Mouse (Mus musculus): ENCODE results near the gene Ube2cbp. TPM values are rescaled to one million over a fixed set of nuclear protein-coding genes. Genes with fewer than 3 reads are reported as not detected.

Ube2cbp gene
- polyA plus RNA-seq, 1 experiment, result 7.7 TPM

DNA sequence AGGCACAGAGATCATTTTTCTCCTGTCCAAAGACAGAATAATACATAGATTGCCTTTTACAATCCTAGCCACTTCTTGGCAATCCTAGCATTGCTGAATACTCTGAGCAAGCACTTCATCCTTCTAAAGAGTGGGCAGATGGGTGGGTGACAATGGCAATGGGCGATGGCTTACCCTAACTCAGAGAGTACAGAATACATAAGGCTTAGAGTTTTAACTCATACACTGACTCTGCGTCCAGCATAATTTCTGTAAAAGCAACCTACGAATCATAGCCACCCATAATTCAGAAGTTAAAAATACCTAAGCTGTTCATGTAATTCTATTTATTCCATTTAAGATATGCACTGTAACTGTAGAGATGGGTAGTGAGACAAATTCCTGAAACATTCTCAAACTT is 29.2 kb downstream of the Ube2cbp start:
- Histone ChIP-seq H3K36me3 (ENCODE audit: control insufficient read depth, insufficient read depth) (no peaks in the 10 kb centered on the region), H3K79me2 (ENCODE audit: control insufficient read depth, insufficient read depth) (no peaks in the 10 kb centered on the region), H3K4me3 (ENCODE audit: insufficient read depth, poor library complexity, severe bottlenecking) (no peak overlapping the region), H3ac (ENCODE audit: control insufficient read depth, insufficient read length, low read depth) (no peak overlapping the region), H3K79me3 (ENCODE audit: low read depth) (no peaks in the 10 kb centered on the region), H3K27me3 (ENCODE audit: control insufficient read depth, insufficient read depth, insufficient read length) (no peaks in the 10 kb centered on the region)
- TF ChIP-seq FOSL1 (IDR thresholded peaks at IDR 0.05; ENCODE audit: insufficient read depth, low read length, poor library complexity, severe bottlenecking) (no peak), MYOG (IDR thresholded peaks at IDR 0.05; ENCODE audit: control insufficient read depth, extremely low read depth, insufficient read length) (no peak), MAX (IDR thresholded peaks at IDR 0.05) (no peak)

DNA sequence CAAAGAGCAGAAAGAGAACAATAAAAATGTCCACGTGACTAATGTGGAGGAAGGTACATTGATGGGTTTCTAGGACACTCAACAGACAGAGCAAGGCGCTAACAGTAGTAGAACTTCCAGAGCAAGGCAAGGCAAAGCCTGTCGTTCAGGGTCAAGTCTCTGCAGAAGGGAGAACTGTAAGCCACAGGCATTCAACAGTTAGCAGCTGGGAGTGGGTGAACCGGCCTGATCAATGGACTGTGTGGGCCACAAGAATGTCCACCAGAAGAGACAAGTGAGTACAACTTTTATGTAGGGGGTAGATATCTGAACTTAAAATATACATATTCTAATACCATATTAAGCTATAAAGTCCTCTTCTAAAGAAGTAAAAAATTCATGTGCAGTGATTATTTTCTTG is 41.4 kb downstream of the Ube2cbp start:
- no peak for TF ChIP-seq MAX (IDR thresholded peaks at IDR 0.05)
- no peak for TF ChIP-seq MYOD1 (IDR thresholded peaks at IDR 0.05; ENCODE audit: control insufficient read depth, insufficient read length, low read depth)
- no peak for TF ChIP-seq CEBPB (IDR thresholded peaks at IDR 0.05; ENCODE audit: low read depth)
- no peak for TF ChIP-seq USF1 (IDR thresholded peaks at IDR 0.05; ENCODE audit: low read depth)
- TF ChIP-seq CTCF (IDR thresholded peaks at IDR 0.05; ENCODE audit: control insufficient read depth, insufficient read depth, insufficient read length), result no peak
- no peak for TF ChIP-seq MYOG (IDR thresholded peaks at IDR 0.05; ENCODE audit: control insufficient read depth, extremely low read depth, insufficient read length)
- no peak for TF ChIP-seq FOSL1 (IDR thresholded peaks at IDR 0.05; ENCODE audit: insufficient read depth, low read length, poor library complexity, severe bottlenecking)

DNA sequence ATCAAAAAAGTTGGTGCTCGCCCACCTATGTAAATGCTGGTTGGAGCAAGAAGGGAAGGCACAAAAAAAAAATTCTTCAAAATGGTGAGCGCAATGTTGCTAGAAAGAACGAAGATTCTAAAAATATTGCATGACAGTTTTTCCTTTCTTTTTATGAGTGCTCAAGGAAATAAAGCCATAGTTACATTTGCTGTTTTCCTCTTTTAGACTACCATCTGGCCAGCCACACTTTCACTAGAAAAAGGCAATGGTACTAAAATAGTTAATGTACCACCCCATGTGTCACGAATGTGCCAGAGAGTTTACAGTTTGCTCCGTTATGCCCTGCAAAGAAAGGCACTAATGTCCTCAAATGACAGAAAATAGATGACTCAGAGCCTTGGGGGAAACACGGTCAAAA is 45.4 kb downstream of the Ube2cbp start:
- no peak overlapping the region for H3ac ChIP-seq (ENCODE audit: control insufficient read depth, insufficient read length, low read depth)
- no peak for TF ChIP-seq MYOG (IDR thresholded peaks at IDR 0.05; ENCODE audit: control insufficient read depth, extremely low read depth, insufficient read length)
- H3K4me3 ChIP-seq (ENCODE audit: insufficient read depth, poor library complexity, severe bottlenecking), result no peak overlapping the region
- H3K36me3 ChIP-seq (ENCODE audit: control insufficient read depth, insufficient read depth), result no peaks in the 10 kb centered on the region
- no peaks in the 10 kb centered on the region for H3K79me3 ChIP-seq (ENCODE audit: low read depth)
- no peaks in the 10 kb centered on the region for H3K79me2 ChIP-seq (ENCODE audit: control insufficient read depth, insufficient read depth)
- H3K27me3 ChIP-seq (ENCODE audit: control insufficient read depth, insufficient read depth, insufficient read length), result no peaks in the 10 kb centered on the region

More for the DNA sequence above, 41.4 kb downstream of the Ube2cbp start:
- Histone ChIP-seq H3K4me3 (ENCODE audit: insufficient read depth, poor library complexity, severe bottlenecking) (no peak overlapping the region), H3ac (ENCODE audit: control insufficient read depth, insufficient read length, low read depth) (no peak overlapping the region), H3K79me2 (ENCODE audit: control insufficient read depth, insufficient read depth) (no peaks in the 10 kb centered on the region), H3K36me3 (ENCODE audit: control insufficient read depth, insufficient read depth) (no peaks in the 10 kb centered on the region), H3K27me3 (ENCODE audit: control insufficient read depth, insufficient read depth, insufficient read length) (no peaks in the 10 kb centered on the region), H3K79me3 (ENCODE audit: low read depth) (no peaks in the 10 kb centered on the region)

DNA sequence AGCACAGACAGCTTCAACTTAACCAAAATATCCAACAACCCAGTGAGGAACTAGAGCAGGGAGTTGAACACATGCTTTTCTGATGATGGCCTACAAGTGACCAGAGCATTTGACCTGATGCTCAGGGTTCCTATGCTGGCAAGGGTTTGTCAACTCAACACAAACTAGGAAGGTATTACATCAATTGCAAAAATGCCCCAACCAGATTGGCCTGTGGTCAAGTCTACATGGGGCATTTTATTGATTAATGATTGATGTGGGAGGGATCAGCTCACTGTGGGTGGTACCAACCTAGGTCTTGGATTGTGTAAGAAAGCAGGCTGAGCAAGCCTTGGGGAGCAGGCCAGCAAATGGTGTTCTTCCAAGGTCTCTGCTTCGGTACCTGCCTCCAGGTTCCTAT is 46.8 kb downstream of the Ube2cbp start:
- no peaks in the 10 kb centered on the region for H3K79me3 ChIP-seq (ENCODE audit: low read depth)
- H3K36me3 ChIP-seq (ENCODE audit: control insufficient read depth, insufficient read depth), result no peaks in the 10 kb centered on the region

DNA sequence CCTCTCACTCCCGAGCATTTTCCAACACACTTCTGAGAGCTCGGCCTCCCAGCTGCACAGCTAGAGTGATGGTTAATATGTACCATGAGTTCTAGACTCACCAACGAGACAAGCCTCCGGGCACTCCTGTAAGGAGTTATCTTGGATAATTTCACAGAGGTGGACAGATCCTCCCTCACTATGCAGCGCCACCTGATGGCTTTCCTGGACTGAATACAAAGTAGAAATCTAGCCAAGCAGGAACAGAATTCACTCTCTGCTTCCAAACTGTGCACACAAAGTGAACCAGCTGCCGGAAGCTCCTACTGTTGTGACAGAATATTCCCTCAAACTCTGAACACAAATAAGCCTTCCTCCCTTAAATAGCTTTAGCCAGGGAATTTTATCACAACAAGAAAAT is 69.0 kb downstream of the Ube2cbp start:
- Histone ChIP-seq H3K4me3 (ENCODE audit: insufficient read depth, poor library complexity, severe bottlenecking) (no peak overlapping the region), H3K79me2 (ENCODE audit: control insufficient read depth, insufficient read depth) (no peaks in the 10 kb centered on the region), H3K27me3 (ENCODE audit: control insufficient read depth, insufficient read depth, insufficient read length) (no peaks in the 10 kb centered on the region), H3K79me3 (ENCODE audit: low read depth) (no peaks in the 10 kb centered on the region), H3K36me3 (ENCODE audit: control insufficient read depth, insufficient read depth) (no peaks in the 10 kb centered on the region), H3ac (ENCODE audit: control insufficient read depth, insufficient read length, low read depth) (no peak overlapping the region)
- TF ChIP-seq CTCF (IDR thresholded peaks at IDR 0.05; ENCODE audit: control insufficient read depth, insufficient read depth, insufficient read length) (no peak), MAX (IDR thresholded peaks at IDR 0.05) (no peak), MYOG (IDR thresholded peaks at IDR 0.05; ENCODE audit: control insufficient read depth, extremely low read depth, insufficient read length) (no peak), CEBPB (IDR thresholded peaks at IDR 0.05; ENCODE audit: low read depth) (no peak), FOSL1 (IDR thresholded peaks at IDR 0.05; ENCODE audit: insufficient read depth, low read length, poor library complexity, severe bottlenecking) (no peak), USF1 (IDR thresholded peaks at IDR 0.05; ENCODE audit: low read depth) (no peak), MYOD1 (IDR thresholded peaks at IDR 0.05; ENCODE audit: control insufficient read depth, insufficient read length, low read depth) (no peak)

More for the DNA sequence above, 46.8 kb downstream of the Ube2cbp start:
- H3K79me2 ChIP-seq (ENCODE audit: control insufficient read depth, insufficient read depth), result no peaks in the 10 kb centered on the region
- no peak overlapping the region for H3ac ChIP-seq (ENCODE audit: control insufficient read depth, insufficient read length, low read depth)
- no peak overlapping the region for H3K4me3 ChIP-seq (ENCODE audit: insufficient read depth, poor library complexity, severe bottlenecking)
- TF ChIP-seq MYOD1 (IDR thresholded peaks at IDR 0.05; ENCODE audit: control insufficient read depth, insufficient read length, low read depth) (no peak), CTCF (IDR thresholded peaks at IDR 0.05; ENCODE audit: control insufficient read depth, insufficient read depth, insufficient read length) (no peak), FOSL1 (IDR thresholded peaks at IDR 0.05; ENCODE audit: insufficient read depth, low read length, poor library complexity, severe bottlenecking) (no peak), USF1 (IDR thresholded peaks at IDR 0.05; ENCODE audit: low read depth) (no peak), MAX (IDR thresholded peaks at IDR 0.05) (no peak), MYOG (IDR thresholded peaks at IDR 0.05; ENCODE audit: control insufficient read depth, extremely low read depth, insufficient read length) (no peak), CEBPB (IDR thresholded peaks at IDR 0.05; ENCODE audit: low read depth) (no peak)
- H3K27me3 ChIP-seq (ENCODE audit: control insufficient read depth, insufficient read depth, insufficient read length), result no peaks in the 10 kb centered on the region

DNA sequence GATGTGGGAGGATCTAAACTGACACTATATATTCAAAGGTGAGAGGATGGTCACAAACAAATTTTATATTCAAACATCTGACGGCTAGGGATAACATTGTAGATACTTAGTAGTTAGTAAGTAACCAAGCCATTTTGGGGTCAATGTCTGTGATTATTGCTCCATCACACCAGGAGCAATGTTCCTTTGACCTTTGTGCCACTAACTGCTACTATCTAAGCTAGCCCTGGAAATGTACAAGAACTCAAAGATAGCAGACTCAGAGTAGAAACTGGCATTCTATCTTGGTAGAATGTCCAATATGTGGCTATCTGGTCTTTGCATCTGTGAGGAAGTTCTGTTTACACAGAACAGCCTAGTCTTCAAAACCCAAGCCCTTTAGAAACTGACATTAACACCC is 69.7 kb downstream of the Ube2cbp start:
- no peak for TF ChIP-seq CEBPB (IDR thresholded peaks at IDR 0.05; ENCODE audit: low read depth)
- no peak for TF ChIP-seq FOSL1 (IDR thresholded peaks at IDR 0.05; ENCODE audit: insufficient read depth, low read length, poor library complexity, severe bottlenecking)
- TF ChIP-seq USF1 (IDR thresholded peaks at IDR 0.05; ENCODE audit: low read depth), result no peak
- no peak for TF ChIP-seq MYOD1 (IDR thresholded peaks at IDR 0.05; ENCODE audit: control insufficient read depth, insufficient read length, low read depth)
- TF ChIP-seq MYOG (IDR thresholded peaks at IDR 0.05; ENCODE audit: control insufficient read depth, extremely low read depth, insufficient read length), result no peak
- no peak for TF ChIP-seq MAX (IDR thresholded peaks at IDR 0.05)
- TF ChIP-seq CTCF (IDR thresholded peaks at IDR 0.05; ENCODE audit: control insufficient read depth, insufficient read depth, insufficient read length), result no peak
- Histone ChIP-seq H3K79me3 (ENCODE audit: low read depth) (no peaks in the 10 kb centered on the region), H3K27me3 (ENCODE audit: control insufficient read depth, insufficient read depth, insufficient read length) (no peaks in the 10 kb centered on the region), H3ac (ENCODE audit: control insufficient read depth, insufficient read length, low read depth) (no peak overlapping the region), H3K4me3 (ENCODE audit: insufficient read depth, poor library complexity, severe bottlenecking) (no peak overlapping the region), H3K36me3 (ENCODE audit: control insufficient read depth, insufficient read depth) (no peaks in the 10 kb centered on the region), H3K79me2 (ENCODE audit: control insufficient read depth, insufficient read depth) (no peaks in the 10 kb centered on the region)
